In the genomic region with DNA sequence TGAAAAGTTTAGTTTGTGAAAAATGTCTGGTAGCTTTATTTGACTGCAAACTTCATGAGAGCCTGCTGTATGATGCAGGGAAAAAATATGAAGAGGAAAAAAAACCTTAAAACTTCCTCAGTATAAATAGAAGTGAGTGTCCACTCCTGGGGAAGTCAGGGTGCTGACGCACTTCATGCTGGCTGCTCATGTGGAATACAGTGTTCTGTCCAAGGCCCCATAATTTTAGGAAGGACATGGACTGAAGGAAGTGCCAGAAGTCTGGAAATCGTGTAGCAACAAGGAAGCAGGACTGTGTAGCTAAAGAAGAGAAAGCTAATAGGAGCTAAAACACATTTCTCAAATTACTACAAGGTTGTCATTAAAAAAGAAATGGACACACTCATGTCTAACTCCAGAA, we compare ENCODE assay signal across 15 mouse cellular contexts. TPM values are rescaled to one million over a fixed set of nuclear protein-coding genes. Genes with fewer than 3 reads are reported as not detected.
DNase-seq lines count a peak whose midpoint lies in the region; ATAC-seq and TF ChIP-seq lines count a peak whose summit lies in the region.
"Had no signal": no experiment of that assay in that cellular context is flagged by ENCODE, and none has a peak within 500 bp of the region (broad histone marks: within the 10 kb centered on the region; RNA-seq: fewer than 3 reads in every experiment).

No protein-coding gene starts in this region.

- no peaks in the 10 kb centered on the region for H3K4me1 ChIP-seq in brown adipose tissue, adult 24 weeks (ENCODE audit: control insufficient read depth, insufficient read depth, insufficient read length, low read length)
- no peaks in the 10 kb centered on the region for H3K4me1 ChIP-seq in kidney, postnatal 0 days (replicated peaks; ENCODE audit: insufficient read depth, low read length)
- H3K4me1 ChIP-seq: hindbrain, embryonic 15.5 days; liver, embryonic 15.5 days; neural tube, embryonic 15.5 days had no signal

- DNase-seq in kidney, adult 11 months: peak; percentile 19
- no peak for DNase-seq in kidney, adult 18-20 months
- DNase-seq in heart, adult 8-10 months (ENCODE audit: low spot score): peak; percentile 76
- peak; percentile 58 for DNase-seq in kidney, postnatal 0 days (ENCODE audit: low spot score)
- DNase-seq in frontal cortex, adult 2 months (ENCODE audit: extremely low spot score in 1 of 2, low spot score in 1 of 2): no peak
- DNase-seq: cerebellum, adult 9-11 months had no signal

- no peak overlapping the region for H3K9ac ChIP-seq in kidney, postnatal 0 days (ENCODE audit: low read depth, low read length)
- H3K9ac ChIP-seq: hindbrain, embryonic 15.5 days; liver, embryonic 15.5 days; neural tube, embryonic 15.5 days had no signal

- ATAC-seq in kidney, postnatal 0 days (replicated peaks; ENCODE audit: low FRiP score, low read depth): no peak
- no peak for ATAC-seq in monocyte, adult 5-6 weeks (replicated peaks; ENCODE audit: insufficient number of reproducible peaks, low FRiP score, low TSS enrichment, poor library complexity, severe bottlenecking)
- ATAC-seq: forebrain, embryonic 16.5 days had no signal

- H3K36me3 ChIP-seq in kidney, postnatal 0 days (ENCODE audit: insufficient read depth, low read length): no peaks in the 10 kb centered on the region
- H3K36me3 ChIP-seq: hindbrain, embryonic 15.5 days; liver, embryonic 15.5 days; neural tube, embryonic 15.5 days had no signal

- H3K27me3 ChIP-seq in kidney, postnatal 0 days (ENCODE audit: insufficient read depth, low read length): no peaks in the 10 kb centered on the region
- H3K27me3 ChIP-seq: hindbrain, embryonic 15.5 days; liver, embryonic 15.5 days; neural tube, embryonic 15.5 days had no signal

- H3K9me3 ChIP-seq in kidney, postnatal 0 days (replicated peaks; ENCODE audit: low read length): no peaks in the 10 kb centered on the region
- H3K9me3 ChIP-seq: hindbrain, embryonic 15.5 days; liver, embryonic 15.5 days; neural tube, embryonic 15.5 days had no signal

- H3K4me3 ChIP-seq in brown adipose tissue, adult 24 weeks (ENCODE audit: insufficient read depth, low read depth, low read length): no peak overlapping the region
- no peak overlapping the region for H3K4me3 ChIP-seq in kidney, postnatal 0 days (replicated peaks; ENCODE audit: low read depth, low read length)
- H3K4me3 ChIP-seq: erythroblast, embryonic 14.5 days; hindbrain, embryonic 15.5 days; liver, embryonic 15.5 days; neural tube, embryonic 15.5 days had no signal

- H3K27ac ChIP-seq in brown adipose tissue, adult 24 weeks (replicated peaks; ENCODE audit: low read depth, low read length): peak overlapping the region; percentile 67
- peak overlapping the region; percentile 19; the same call in 1 of the 2 replicates for H3K27ac ChIP-seq in kidney, postnatal 0 days
- H3K27ac ChIP-seq: hindbrain, embryonic 15.5 days; liver, embryonic 15.5 days; neural tube, embryonic 15.5 days had no signal

- H3K4me2 ChIP-seq in kidney, postnatal 0 days (ENCODE audit: low read length): no peak overlapping the region
- H3K4me2 ChIP-seq: hindbrain, embryonic 15.5 days; liver, embryonic 15.5 days; neural tube, embryonic 15.5 days had no signal

- 19% methylated on average over 2 of the region's 2 CpGs for WGBS in kidney, postnatal 0 days

- TF ChIP-seq CTCF in kidney, postnatal 0 days (IDR thresholded peaks at IDR 0.05; ENCODE audit: low read depth): no peak

RNA-seq across cellular contexts. Expression of a gene that starts 59.4 kb away (rescaled TPM):
- 1.7 and 4.0 TPM in 2 replicates for polyA plus RNA-seq in brown adipose tissue, adult 24 weeks (2012; ENCODE audit: insufficient read depth, insufficient read length, missing spikeins)
- total RNA-seq in heart, adult 8-10 months (2022): 10 to 100 TPM; 63.1 to 76.8 (median 70.8) TPM
- 9.9 and 10.3 TPM in 2 replicates for polyA plus RNA-seq in kidney, postnatal 0 days (2015; fragmentation: Nextera tagmentation; extraction: Ambion mirVana)
- 0.10 to 0.87 TPM in 2 of 3 replicates, not detected in the other for total RNA-seq in monocyte, adult 5-6 weeks (2017)
- 1.5 and 1.7 TPM in 2 replicates for polyA plus RNA-seq in frontal cortex, adult 2 months (2012; rRNA removed)
- total RNA-seq: granulocyte monocyte progenitor cell, adult 5-6 weeks; megakaryocyte-erythroid progenitor cell, adult 5-6 weeks had no signal
- polyA plus RNA-seq: erythroblast, embryonic 14.5 days had no signal

Comparison
In these comparisons a context has a peak if more than half of its experiments do, and no peak if none do; other contexts are left out.
1. DNase-seq: peak in kidney, adult 11 months (single experiment), heart, adult 8-10 months (single experiment) and kidney, postnatal 0 days (single experiment); none in kidney, adult 18-20 months (single experiment) and frontal cortex, adult 2 months (0 of 2).